Mouse (Mus musculus): ENCODE data around the gene Oser1.
"Not testable (repeated sequence)": the region's sequence is repeated elsewhere in the genome, so short reads cannot be mapped to it uniquely, and the experiment has no call there.

The Oser1 gene

GRCm38 (mm10) chr2:163424597-163424996, at the start of gene Oser1:
Gene Oser1, minus strand, starts transcription at chr2:163424697.
- no peak for DNase-seq (ENCODE audit: low spot score in 2 of 2)

- peak; percentile 91 to 97 for DNase-seq (ENCODE audit: low spot score in 2 of 2)
Observed at GRCm38 (mm10) chr2:163472466-163472851, 48.0 kb upstream of the Oser1 start, which contains the start of gene Fitm2. Gene Fitm2, minus strand, starts transcription at chr2:163472629.

GRCm38 (mm10) chr2:163471710-163472465, 47.4 kb upstream of the Oser1 start:
- DNase-seq (ENCODE audit: low spot score in 2 of 2) = peak in 1 of 2 experiments; percentile 33

GRCm38 (mm10) chr2:163471136-163471535, 46.6 kb upstream of the Oser1 start:
- no peak for DNase-seq (ENCODE audit: low spot score in 2 of 2)

GRCm38 (mm10) chr2:163469711-163470110, 45.2 kb upstream of the Oser1 start:
- DNase-seq (ENCODE audit: low spot score in 2 of 2) = no peak

- DNase-seq (ENCODE audit: low spot score in 2 of 2) = no peak
Observed at GRCm38 (mm10) chr2:163468866-163469265, 44.4 kb upstream of the Oser1 start.

GRCm38 (mm10) chr2:163467585-163467984, 43.1 kb upstream of the Oser1 start:
- DNase-seq (ENCODE audit: low spot score in 2 of 2) = no peak

- no peak for DNase-seq (ENCODE audit: low spot score in 2 of 2)
Observed at GRCm38 (mm10) chr2:163466771-163467170, 42.3 kb upstream of the Oser1 start.

GRCm38 (mm10) chr2:163464562-163464961, 40.1 kb upstream of the Oser1 start:
- no peak for DNase-seq (ENCODE audit: low spot score in 2 of 2)

- no peak for DNase-seq (ENCODE audit: low spot score in 2 of 2)
Observed at GRCm38 (mm10) chr2:163463998-163464397, 39.5 kb upstream of the Oser1 start.

GRCm38 (mm10) chr2:163463251-163463769, 38.8 kb upstream of the Oser1 start:
- DNase-seq (ENCODE audit: low spot score in 2 of 2) = no peak

- DNase-seq (ENCODE audit: low spot score in 2 of 2) = no peak
Observed at GRCm38 (mm10) chr2:163462801-163463200, 38.3 kb upstream of the Oser1 start.

GRCm38 (mm10) chr2:163462386-163462785, 37.9 kb upstream of the Oser1 start:
- no peak for DNase-seq (ENCODE audit: low spot score in 2 of 2)

GRCm38 (mm10) chr2:163461307-163461706, 36.8 kb upstream of the Oser1 start:
- not testable (repeated sequence) for DNase-seq (ENCODE audit: low spot score in 2 of 2)

GRCm38 (mm10) chr2:163460622-163461021, 36.1 kb upstream of the Oser1 start:
- DNase-seq (ENCODE audit: low spot score in 2 of 2) = no peak

GRCm38 (mm10) chr2:163459380-163459779, 34.9 kb upstream of the Oser1 start:
- DNase-seq (ENCODE audit: low spot score in 2 of 2) = no peak

- no peak for DNase-seq (ENCODE audit: low spot score in 2 of 2)
Observed at GRCm38 (mm10) chr2:163458539-163459265, 34.2 kb upstream of the Oser1 start.

- no peak for DNase-seq (ENCODE audit: low spot score in 2 of 2)
Observed at GRCm38 (mm10) chr2:163453378-163453777, 28.9 kb upstream of the Oser1 start.

- DNase-seq (ENCODE audit: low spot score in 2 of 2) = no peak
Observed at GRCm38 (mm10) chr2:163452738-163453137, 28.2 kb upstream of the Oser1 start.

- DNase-seq (ENCODE audit: low spot score in 2 of 2) = no peak
Observed at GRCm38 (mm10) chr2:163450668-163451295, 26.3 kb upstream of the Oser1 start.

- no peak for DNase-seq (ENCODE audit: low spot score in 2 of 2)
Observed at GRCm38 (mm10) chr2:163449276-163449675, 24.8 kb upstream of the Oser1 start.

GRCm38 (mm10) chr2:163447375-163447774, 22.9 kb upstream of the Oser1 start:
- DNase-seq (ENCODE audit: low spot score in 2 of 2) = no peak

Measured in cerebellum, postnatal 4 days (tissue).